Mouse (Mus musculus) liver, embryonic 13.5 days (tissue): ENCODE measurements around the gene March7. TPM values are rescaled to one million over a fixed set of nuclear protein-coding genes. Genes with fewer than 3 reads are reported as not detected.

Source experiments
- ATAC-seq: fragments of 200-750 bp; cut with Nextera tagmentation; 2 replicates; pipeline ENCODE4 v1.8.0; 2017; ENCODE audit warnings: low read depth, mild to moderate bottlenecking, moderate number of reproducible peaks, moderate library complexity
- DNase-seq: peaks from one replicate; pipeline ENCODE4 v3.0.0; 2022
- H3K27ac ChIP-seq: fragments of 300-500 bp; sonication (generic); 2 replicates; pipeline ENCODE4 v1.5.1; 2015; ENCODE audit warnings: moderate library complexity, mild to moderate bottlenecking, inconsistent platforms
- H3K27me3 ChIP-seq: fragments of 300-500 bp; sonication (generic); 2 replicates; pipeline ENCODE4 v1.6.1; 2015; ENCODE audit warnings: mild to moderate bottlenecking, inconsistent platforms
- H3K36me3 ChIP-seq: fragments of 300-500 bp; sonication (generic); 2 replicates; pipeline ENCODE4 v1.6.1; 2015; ENCODE audit warnings: mild to moderate bottlenecking, inconsistent platforms
- H3K4me1 ChIP-seq: fragments of 300-500 bp; sonication (generic); replicated peaks from 2 replicates; pipeline ENCODE4 v1.6.1; 2015; ENCODE audit warnings: inconsistent platforms
- H3K4me2 ChIP-seq: fragments of 300-500 bp; sonication (generic); 2 replicates; pipeline ENCODE4 v1.6.1; 2015; ENCODE audit warnings: inconsistent platforms, mild to moderate bottlenecking, moderate library complexity
- H3K4me3 ChIP-seq: fragments of 300-500 bp; sonication (generic); replicated peaks from 2 replicates; pipeline ENCODE4 v1.5.1; 2015; ENCODE audit warnings: mild to moderate bottlenecking, inconsistent platforms
- H3K9ac ChIP-seq: fragments of 300-500 bp; sonication (generic); 2 replicates; pipeline ENCODE4 v1.6.1; 2015; ENCODE audit warnings: mild to moderate bottlenecking, inconsistent platforms
- H3K9me3 ChIP-seq: fragments of 300-500 bp; sonication (generic); replicated peaks from 2 replicates; pipeline ENCODE4 v1.6.1; 2016; ENCODE audit warnings: inconsistent platforms
- WGBS: fragments of 180-500 bp; shearing (Covaris S2); methylation state at CpG from one replicate; pipeline ENCODE4 v1.1.7; 2015; ENCODE audit not compliant: insufficient replicate concordance; 5-methylcytosine and 5-hydroxymethylcytosine counted together
- polyA plus RNA-seq: library from polyadenylated mRNA; unstranded; fragments of >200 nt; fragmentation: Nextera tagmentation; extraction: Ambion mirVana; gene quantifications from 2 replicates; pipeline ENCODE4 v1.2.1, GENCODE M21; 2015

The March7 gene
- polyA plus RNA-seq, 1 experiment from 2014 or later: 23.4 TPM

DNA sequence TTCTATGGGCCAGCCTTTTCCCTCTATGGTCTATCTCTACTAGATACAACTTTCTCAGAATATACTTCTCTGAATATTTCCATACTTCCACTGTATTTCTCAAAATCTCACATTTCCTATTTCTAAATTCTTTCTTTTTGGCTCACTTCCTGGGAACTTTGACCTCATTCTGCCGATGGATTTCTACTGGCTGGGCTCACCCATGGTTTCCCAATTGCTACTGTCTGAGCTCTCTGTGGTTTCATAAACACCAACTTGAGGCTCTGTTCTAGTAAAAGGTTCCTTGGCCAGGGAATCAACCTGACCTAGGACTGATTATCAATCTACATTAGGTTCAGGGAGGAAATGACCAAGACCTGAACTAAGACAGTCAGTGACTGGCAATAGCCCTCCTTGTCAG, 79.8 kb downstream of the March7 start:
- Histone ChIP-seq H3K9ac (no peak overlapping the region), H3K36me3 (no peaks in the 10 kb centered on the region), H3K4me1 (0 out of 2 replicates have a peak, but pooled peaks cover 3% of the 10 kb centered on the region), H3K4me2 (no peak overlapping the region), H3K9me3 (0 out of 2 replicates have a peak, but pooled peaks cover 5% of the 10 kb centered on the region), H3K27ac (no peak overlapping the region), H3K4me3 (no peak overlapping the region), H3K27me3 (peaks cover 7% of the 10 kb centered on the region)
- 49% methylated on average over 1 of the region's 1 CpGs for WGBS
- DNase-seq: no peak
- no peak for ATAC-seq

GRCm38 (mm10) chr2:60291381-60291780, 81.7 kb downstream of the March7 start:
- Histone ChIP-seq H3K36me3 (peaks cover 3% of the 10 kb centered on the region; the same call in 1 of the 2 replicates), H3K9ac (no peak overlapping the region), H3K9me3 (no peaks in the 10 kb centered on the region), H3K27me3 (no peaks in the 10 kb centered on the region), H3K4me2 (no peak overlapping the region), H3K27ac (no peak overlapping the region), H3K4me3 (no peak overlapping the region), H3K4me1 (no peaks in the 10 kb centered on the region)
- DNase-seq (no peak), ATAC-seq (no peak)
- 58% methylated on average over 4 of the region's 4 CpGs for WGBS

DNA sequence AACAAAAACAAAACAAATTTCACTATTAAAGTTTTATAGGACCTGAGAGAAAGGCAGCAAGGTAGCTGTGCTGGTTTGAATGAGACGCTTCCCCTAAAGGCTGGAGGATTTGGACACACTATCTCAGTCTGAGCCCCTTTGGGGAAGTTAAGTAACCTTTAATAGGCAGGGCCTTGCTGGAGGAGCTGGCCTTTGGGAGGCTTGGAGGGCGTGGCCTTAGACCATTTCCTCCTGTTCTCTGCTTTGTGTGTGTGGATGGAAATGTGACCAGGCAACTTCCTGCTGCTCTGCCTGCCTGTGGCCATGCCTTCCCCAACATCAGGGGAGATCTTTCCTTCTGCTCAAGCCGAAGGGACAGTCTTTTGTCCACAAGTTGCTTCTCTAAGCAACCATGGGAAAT, 88.6 kb downstream of the March7 start:
- peaks cover 7% of the 10 kb centered on the region for H3K36me3 ChIP-seq
- H3K9me3 ChIP-seq: no peaks in the 10 kb centered on the region
- H3K4me1 ChIP-seq: no peaks in the 10 kb centered on the region
- H3K27me3 ChIP-seq: no peaks in the 10 kb centered on the region
- H3K27ac ChIP-seq: no peak overlapping the region
- H3K9ac ChIP-seq: no peak overlapping the region
- no peak overlapping the region for H3K4me2 ChIP-seq
- ATAC-seq: no peak
- 42% methylated on average over 3 of the region's 3 CpGs for WGBS
- H3K4me3 ChIP-seq: no peak overlapping the region
- DNase-seq: no peak

- Histone ChIP-seq H3K4me1 (no peaks in the 10 kb centered on the region), H3K4me2 (no peak overlapping the region), H3K4me3 (no peak overlapping the region), H3K36me3 (peaks cover 7% of the 10 kb centered on the region), H3K27me3 (no peaks in the 10 kb centered on the region), H3K9ac (no peak overlapping the region), H3K27ac (no peak overlapping the region), H3K9me3 (no peaks in the 10 kb centered on the region)
- ATAC-seq: no peak
- 69% methylated on average over 2 of the region's 2 CpGs for WGBS
- no peak for DNase-seq
Measured at GRCm38 (mm10) chr2:60299323-60299722, 89.6 kb downstream of the March7 start.

Other genes starting within 250 kb of the March7 start
- 14.4 and 16.5 TPM in 2 replicates for gene Baz2b, start within 50 bp of the March7 start, polyA plus RNA-seq
- gene Cd302, start 74.6 kb downstream of the March7 start, polyA plus RNA-seq: 55.3 and 63.3 TPM in 2 replicates
- gene Ly75, start 173.4 kb downstream of the March7 start, polyA plus RNA-seq: 3.1 and 4.1 TPM in 2 replicates